Mouse (Mus musculus) myocyte (in vitro differentiated cells): ENCODE measurements around the gene Skp2.

ENCODE experiments used
- CEBPB ChIP-seq: IDR thresholded peaks from 2 replicates; pipeline ENCODE4 v1.6.1; 2011; ENCODE audit warnings: mild to moderate bottlenecking, moderate library complexity; ENCODE audit not compliant: poor library complexity, insufficient read depth, severe bottlenecking
- E2F4 ChIP-seq: IDR thresholded peaks from one replicate; pipeline ENCODE4 v1.6.1; 2011; ENCODE audit warnings: mild to moderate bottlenecking, control low read depth, moderate library complexity; ENCODE audit not compliant: insufficient read depth
- MAX ChIP-seq: IDR thresholded peaks from one replicate; pipeline ENCODE4 v1.6.1; 2011; ENCODE audit warnings: low read depth, mild to moderate bottlenecking, control low read depth
- MYOD1 ChIP-seq, 3 experiments: IDR thresholded peaks; one replicate each; pipeline ENCODE4 v1.6.1; 2011; ENCODE audit warnings: control low read depth in 2 of 3, low read depth in 2 of 3, mild to moderate bottlenecking in 2 of 3, moderate library complexity in 1 of 3; ENCODE audit not compliant: insufficient read length in 2 of 3, control insufficient read depth in 1 of 3
- MYOG ChIP-seq, 3 experiments: IDR thresholded peaks; one replicate each; pipeline ENCODE4 v1.6.1; 2011; ENCODE audit warnings: control low read depth in 2 of 3, low read depth in 2 of 3, mild to moderate bottlenecking in 2 of 3; ENCODE audit not compliant: insufficient read length in 2 of 3, control insufficient read depth in 1 of 3, insufficient read depth in 1 of 3
- POLR2A ChIP-seq: IDR thresholded peaks from one replicate; pipeline ENCODE4 v1.6.1; 2011; ENCODE audit warnings: low read depth, mild to moderate bottlenecking, control low read depth, moderate library complexity; ENCODE audit not compliant: insufficient read length
- POLR2AphosphoS2 ChIP-seq: IDR thresholded peaks from one replicate; pipeline ENCODE4 v1.6.1; 2011; ENCODE audit warnings: low read depth, control low read depth; ENCODE audit not compliant: insufficient read length
- SRF ChIP-seq: IDR thresholded peaks from one replicate; pipeline ENCODE4 v1.6.1; 2011; ENCODE audit warnings: low read depth; ENCODE audit not compliant: control insufficient read depth, insufficient read length
- TCF12 ChIP-seq: IDR thresholded peaks from one replicate; pipeline ENCODE4 v1.6.1; 2011; ENCODE audit warnings: mild to moderate bottlenecking, control low read depth; ENCODE audit not compliant: poor library complexity, insufficient read depth, severe bottlenecking
- TCF3 ChIP-seq: IDR thresholded peaks from one replicate; pipeline ENCODE4 v1.6.1; 2011; ENCODE audit warnings: low read depth, control low read depth; ENCODE audit not compliant: insufficient read length
- USF1 ChIP-seq: IDR thresholded peaks from one replicate; pipeline ENCODE4 v1.6.1; 2011; ENCODE audit warnings: low read depth, mild to moderate bottlenecking, control low read depth, moderate library complexity

GRCm38 (mm10) chr15:9088683-9089072 lies 66.5 kb downstream of the Skp2 start:
- TF ChIP-seq E2F4, result no peak
- TF ChIP-seq USF1, result no peak
- TF ChIP-seq POLR2A, result no peak
- TF ChIP-seq MAX, result no peak
- TF ChIP-seq TCF12, result no peak
- no peak for TF ChIP-seq MYOG (IDR thresholded peaks at IDR 0.05; ENCODE audit: control insufficient read depth in 1 of 3, insufficient read depth in 1 of 3, insufficient read length in 2 of 3, low read depth in 2 of 3)
- no peak for TF ChIP-seq POLR2AphosphoS2
- no peak for TF ChIP-seq MYOD1 (IDR thresholded peaks at IDR 0.05; ENCODE audit: control insufficient read depth in 1 of 3, insufficient read length in 2 of 3, low read depth in 2 of 3)
- TF ChIP-seq CEBPB, result no peak
- no peak for TF ChIP-seq SRF
- no peak for TF ChIP-seq TCF3
